Mouse (Mus musculus) lung, postnatal 25 days (tissue): ENCODE results near the gene Dapk3.

ENCODE experiments used
- DNase-seq: peaks from one replicate; pipeline ENCODE4 v3.0.0; 2022; ENCODE audit warnings: low spot score

Dapk3 gene

GRCm38 (mm10) chr10:81182336-81183333, at the start of gene Dapk3:
Dapk3 (plus strand) TSS chr10:81183005.
- peak; percentile 98 for DNase-seq

- DNase-seq, result peak; percentile 91
These were observed 48.6 kb upstream of the Dapk3 start for GRCm38 (mm10) chr10:81134181-81134587.

- peak; percentile 57 for DNase-seq
These were observed 47.7 kb upstream of the Dapk3 start, which contains the start of gene Zbtb7a for GRCm38 (mm10) chr10:81134966-81135681. Zbtb7a (plus strand) TSS chr10:81135220.

GRCm38 (mm10) chr10:81135831-81136705, 46.7 kb upstream of the Dapk3 start:
- peak; percentile 87 for DNase-seq

- DNase-seq, result peak; percentile 61
These were observed 46.0 kb upstream of the Dapk3 start for GRCm38 (mm10) chr10:81136706-81137231.

- DNase-seq, result peak; percentile 99
These were observed 45.3 kb upstream of the Dapk3 start for GRCm38 (mm10) chr10:81137252-81138130.

GRCm38 (mm10) chr10:81138131-81138782, 44.5 kb upstream of the Dapk3 start:
- DNase-seq, result no peak

- no peak for DNase-seq
These were observed 43.8 kb upstream of the Dapk3 start for GRCm38 (mm10) chr10:81138821-81139528.

- no peak for DNase-seq
These were observed 43.3 kb upstream of the Dapk3 start for GRCm38 (mm10) chr10:81139529-81139846.

GRCm38 (mm10) chr10:81140005-81140404, 42.8 kb upstream of the Dapk3 start:
- no peak for DNase-seq

- no peak for DNase-seq
These were observed 41.9 kb upstream of the Dapk3 start for GRCm38 (mm10) chr10:81140717-81141454.

- no peak for DNase-seq
These were observed 41.2 kb upstream of the Dapk3 start for GRCm38 (mm10) chr10:81141455-81142210.

- DNase-seq, result no peak
These were observed 40.2 kb upstream of the Dapk3 start for GRCm38 (mm10) chr10:81142551-81142981.

GRCm38 (mm10) chr10:81143157-81143633, 39.6 kb upstream of the Dapk3 start:
- DNase-seq, result no peak

GRCm38 (mm10) chr10:81143845-81144437, 38.9 kb upstream of the Dapk3 start:
- DNase-seq, result no peak

GRCm38 (mm10) chr10:81144667-81145066, 38.1 kb upstream of the Dapk3 start:
- DNase-seq, result peak; percentile 47

GRCm38 (mm10) chr10:81145307-81145706, 37.5 kb upstream of the Dapk3 start:
- DNase-seq, result no peak
